Mouse (Mus musculus) bone marrow macrophage, adult 2 months (primary cell): ENCODE data around the gene Gm21083. TPM values are rescaled to one million over a fixed set of nuclear protein-coding genes. Genes with fewer than 3 reads are reported as not detected.
"Not testable (repeated sequence)": the region's sequence is repeated elsewhere in the genome, so short reads cannot be mapped to it uniquely, and the experiment has no call there.

ENCODE experiments used
- H3K27ac ChIP-seq: 2 replicates; pipeline ENCODE4 v1.5.1; 2012; ENCODE audit warnings: low read depth, low read length; ENCODE audit not compliant: insufficient read depth
- H3K4me1 ChIP-seq: 2 replicates; pipeline ENCODE4 v1.6.1; 2012; ENCODE audit warnings: low read length; ENCODE audit not compliant: control insufficient read depth, insufficient read depth
- H3K4me3 ChIP-seq: 2 replicates; pipeline ENCODE4 v1.5.1; 2012; ENCODE audit warnings: mild to moderate bottlenecking, low read length, moderate library complexity; ENCODE audit not compliant: insufficient read depth
- polyA plus RNA-seq: library from polyadenylated mRNA; stranded (reverse); fragments of >200 nt; gene quantifications from 2 replicates; pipeline ENCODE4 v1.2.4, GENCODE M21; 2012; ENCODE audit not compliant: missing spikeins, insufficient read depth, insufficient read length

Gene Gm21083
- not detected in 2 replicates for polyA plus RNA-seq

GRCm38 (mm10) chr5:15577033-15577432 lies at the start of gene Gm21083:
Gene Gm21083, plus strand, starts transcription at chr5:15577333.
- not testable (repeated sequence) for H3K27ac ChIP-seq, H3K4me1 ChIP-seq, H3K4me3 ChIP-seq

DNA sequence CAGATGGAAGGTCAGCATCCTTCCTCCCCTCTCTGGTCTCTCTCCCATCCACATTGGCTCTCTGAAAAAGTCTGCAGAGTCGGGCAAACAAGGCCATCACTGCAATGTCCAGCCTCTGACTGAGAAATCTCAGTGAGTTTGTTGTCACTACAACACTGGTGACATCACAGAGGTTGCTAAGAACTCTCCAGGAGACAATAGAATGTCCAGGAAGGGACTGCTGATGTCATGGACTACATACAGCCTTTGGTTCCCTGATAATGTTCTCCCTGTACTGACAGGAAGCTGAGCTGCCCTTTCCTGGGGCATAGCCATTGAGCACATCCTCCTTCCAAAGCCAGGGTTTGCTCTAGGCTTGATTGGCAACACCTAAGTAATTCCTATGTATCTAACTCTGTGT lies 48.0 kb upstream of the Gm21083 start, which contains the start of gene Gm21190:
TSS of gene Gm21190 (minus strand) at position 101 of the 400 bp plus-strand sequence.
- H3K4me3 ChIP-seq, H3K4me1 ChIP-seq, H3K27ac ChIP-seq: not testable (repeated sequence)

DNA sequence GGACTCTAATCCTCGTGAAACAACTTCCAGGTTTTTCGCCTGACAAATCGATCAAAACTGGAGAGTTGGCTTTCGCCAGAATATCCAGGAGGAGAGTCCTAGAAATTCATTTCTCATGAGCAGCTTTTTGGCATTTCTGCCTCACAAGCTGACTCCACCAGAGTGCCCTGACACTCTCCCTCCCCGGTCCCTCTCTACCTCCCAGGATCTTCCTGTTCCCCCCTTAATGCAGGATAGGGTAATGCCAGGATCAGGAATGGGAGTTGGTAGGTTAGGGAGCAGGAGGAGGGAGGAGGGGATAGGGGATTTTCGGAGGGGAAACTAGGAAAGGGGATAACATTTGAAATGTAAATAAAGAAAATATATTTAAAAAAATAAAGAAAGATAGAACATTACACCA lies 28.5 kb upstream of the Gm21083 start:
- H3K4me1 ChIP-seq, H3K27ac ChIP-seq, H3K4me3 ChIP-seq: not testable (repeated sequence)

DNA sequence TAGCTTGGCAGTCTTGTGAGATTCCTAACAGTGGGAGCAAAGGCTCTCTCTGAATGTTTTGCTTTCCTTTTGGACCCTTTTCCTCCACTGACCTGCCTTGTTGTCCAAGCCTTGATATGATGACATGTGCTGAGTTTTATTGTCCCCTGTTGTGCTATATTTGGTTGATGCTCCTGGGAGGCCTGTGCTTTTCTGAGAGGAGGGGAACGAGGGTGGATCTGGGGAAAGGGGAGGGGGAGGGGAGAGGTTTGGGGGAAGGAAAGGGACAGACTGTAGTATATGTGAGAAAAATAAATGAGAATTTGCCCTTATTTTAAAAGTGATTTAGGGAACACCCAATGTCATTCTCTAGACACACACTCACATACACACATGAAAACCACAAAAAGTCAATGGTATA lies 28.0 kb upstream of the Gm21083 start:
- not testable (repeated sequence) for H3K4me3 ChIP-seq, H3K27ac ChIP-seq, H3K4me1 ChIP-seq

DNA sequence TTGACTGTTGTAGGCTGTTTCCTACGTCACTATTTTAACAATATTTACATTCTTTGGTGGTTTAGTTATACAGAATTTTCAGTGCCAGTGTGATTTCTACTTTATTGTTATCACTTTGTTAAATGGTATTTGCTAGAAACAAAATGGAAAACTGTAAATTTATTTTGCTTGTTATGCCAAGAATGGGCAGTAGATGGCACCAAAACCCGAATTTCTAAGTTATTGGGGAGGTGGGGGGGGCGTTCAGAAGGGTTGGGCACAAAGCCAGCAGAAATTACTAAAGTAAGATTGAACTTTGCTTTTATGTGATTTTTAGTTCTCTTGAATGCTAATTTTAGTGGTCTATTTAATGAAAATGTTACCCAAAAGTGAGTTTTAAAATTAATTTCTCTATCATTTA lies 27.5 kb upstream of the Gm21083 start:
- H3K27ac ChIP-seq, H3K4me3 ChIP-seq, H3K4me1 ChIP-seq: not testable (repeated sequence)

- H3K4me3 ChIP-seq, H3K27ac ChIP-seq, H3K4me1 ChIP-seq: not testable (repeated sequence)
Observed at GRCm38 (mm10) chr5:15558654-15559053, 18.5 kb upstream of the Gm21083 start.

DNA sequence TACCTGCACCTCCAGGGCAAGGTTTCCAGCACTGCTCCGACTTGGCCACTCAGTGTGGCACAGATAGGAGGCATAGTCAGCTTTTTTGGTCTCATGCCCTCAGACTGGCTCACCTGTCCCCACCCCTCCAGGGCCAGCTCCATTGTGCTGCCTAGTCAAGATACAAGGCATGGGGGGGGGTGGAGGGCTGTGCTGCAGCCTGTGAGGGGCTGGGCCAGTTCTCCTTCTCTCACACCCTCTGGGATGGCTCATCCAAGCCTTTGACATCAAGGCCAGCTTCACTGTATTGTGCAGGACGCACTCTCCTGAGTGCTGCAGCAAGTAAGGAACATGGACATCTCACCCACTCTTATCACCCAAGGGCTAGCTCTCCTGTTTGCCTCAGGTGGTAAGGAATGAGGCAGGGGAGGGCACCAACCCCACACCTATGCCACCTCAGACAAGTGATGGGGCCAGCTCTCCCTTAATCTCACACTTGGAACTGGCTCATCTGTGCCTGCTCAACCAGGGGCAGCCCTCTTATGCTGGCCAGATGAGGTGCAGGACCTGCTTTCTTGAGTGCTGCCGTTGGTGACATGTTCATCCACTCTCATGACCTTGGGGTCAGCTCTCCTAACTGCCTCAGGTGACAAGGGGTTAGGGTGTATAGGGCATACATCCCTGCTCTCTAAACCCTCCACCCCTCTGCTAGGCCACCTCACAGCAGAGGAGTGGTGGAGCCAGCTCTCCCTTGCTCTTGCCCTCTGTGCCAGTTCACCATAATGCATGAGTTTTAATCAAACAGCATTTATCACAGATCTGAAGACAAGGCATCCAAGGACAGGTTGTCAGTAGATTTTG lies 15.5 kb upstream of the Gm21083 start:
- not testable (repeated sequence) for H3K27ac ChIP-seq, H3K4me1 ChIP-seq, H3K4me3 ChIP-seq

- not testable (repeated sequence) for H3K4me1 ChIP-seq, H3K27ac ChIP-seq, H3K4me3 ChIP-seq
Observed at GRCm38 (mm10) chr5:15573735-15574134, 3.4 kb upstream of the Gm21083 start.

DNA sequence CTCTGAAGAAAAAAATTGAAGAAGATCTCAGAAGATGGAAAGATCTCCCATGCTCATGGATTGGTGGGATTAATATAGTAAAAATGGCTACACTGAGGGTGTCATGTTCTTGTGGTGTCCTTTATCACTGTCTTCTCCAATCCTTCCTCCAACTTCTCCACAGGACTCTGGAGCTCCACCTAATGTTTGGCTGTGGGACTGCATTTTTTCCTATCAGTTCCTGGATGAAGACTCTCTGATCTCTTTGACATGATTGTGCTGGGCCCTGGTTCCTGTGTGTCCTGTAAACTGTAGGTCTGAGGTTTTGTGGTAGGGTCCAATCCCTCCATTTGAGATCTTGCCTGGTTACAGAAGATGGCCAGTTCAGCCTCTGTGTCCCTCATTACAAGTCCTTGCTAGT lies 9.2 kb downstream of the Gm21083 start:
- not testable (repeated sequence) for H3K4me1 ChIP-seq, H3K27ac ChIP-seq, H3K4me3 ChIP-seq

DNA sequence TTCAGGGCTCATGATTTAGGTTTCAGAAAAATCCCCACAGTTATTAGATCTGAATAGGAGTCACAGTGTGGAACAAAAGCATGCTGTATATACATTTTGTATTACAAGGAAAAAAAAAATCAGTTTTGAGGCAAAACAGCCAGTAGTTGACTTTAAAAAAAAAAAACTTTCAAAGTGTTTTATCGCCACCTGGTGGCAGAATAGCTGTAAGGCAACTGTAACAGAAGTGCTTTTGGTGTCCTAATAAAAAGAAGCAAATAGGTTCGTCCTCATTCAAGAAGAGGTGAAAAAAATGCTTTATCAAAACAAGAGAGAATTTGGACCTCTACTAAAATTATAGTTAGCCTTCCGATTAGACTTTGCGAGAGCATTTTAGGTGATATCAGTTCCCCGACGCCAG lies 11.2 kb downstream of the Gm21083 start:
- H3K4me3 ChIP-seq, H3K4me1 ChIP-seq, H3K27ac ChIP-seq: not testable (repeated sequence)

- not testable (repeated sequence) for H3K4me3 ChIP-seq, H3K27ac ChIP-seq, H3K4me1 ChIP-seq
Observed at GRCm38 (mm10) chr5:15590635-15591034, 13.5 kb downstream of the Gm21083 start.

GRCm38 (mm10) chr5:15591577-15591976 lies 14.4 kb downstream of the Gm21083 start:
- H3K27ac ChIP-seq, H3K4me1 ChIP-seq, H3K4me3 ChIP-seq: not testable (repeated sequence)

GRCm38 (mm10) chr5:15598831-15599230 lies 21.7 kb downstream of the Gm21083 start:
- not testable (repeated sequence) for H3K4me3 ChIP-seq, H3K27ac ChIP-seq, H3K4me1 ChIP-seq

DNA sequence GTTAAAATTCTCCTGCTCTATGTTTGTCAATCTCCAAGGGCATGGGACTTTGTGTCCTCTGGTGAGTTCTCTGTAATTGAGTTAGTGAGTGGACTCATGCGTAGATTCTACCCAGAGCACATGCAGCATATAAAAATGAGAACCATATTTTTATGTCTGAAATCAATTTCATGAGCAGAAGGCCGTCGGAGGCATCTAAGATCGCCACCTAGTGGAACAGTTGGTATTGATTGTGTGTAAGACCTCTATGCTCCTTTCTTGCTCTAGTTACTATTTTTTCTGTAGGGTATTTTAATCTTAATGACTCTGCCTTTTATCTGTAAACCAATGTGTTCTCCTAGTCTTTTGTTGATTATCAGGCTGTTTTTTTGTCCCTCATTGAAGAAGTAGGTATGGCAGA lies 23.2 kb downstream of the Gm21083 start:
- not testable (repeated sequence) for H3K4me1 ChIP-seq, H3K4me3 ChIP-seq, H3K27ac ChIP-seq

GRCm38 (mm10) chr5:15601481-15601880 lies 24.3 kb downstream of the Gm21083 start:
- not testable (repeated sequence) for H3K27ac ChIP-seq, H3K4me1 ChIP-seq, H3K4me3 ChIP-seq

DNA sequence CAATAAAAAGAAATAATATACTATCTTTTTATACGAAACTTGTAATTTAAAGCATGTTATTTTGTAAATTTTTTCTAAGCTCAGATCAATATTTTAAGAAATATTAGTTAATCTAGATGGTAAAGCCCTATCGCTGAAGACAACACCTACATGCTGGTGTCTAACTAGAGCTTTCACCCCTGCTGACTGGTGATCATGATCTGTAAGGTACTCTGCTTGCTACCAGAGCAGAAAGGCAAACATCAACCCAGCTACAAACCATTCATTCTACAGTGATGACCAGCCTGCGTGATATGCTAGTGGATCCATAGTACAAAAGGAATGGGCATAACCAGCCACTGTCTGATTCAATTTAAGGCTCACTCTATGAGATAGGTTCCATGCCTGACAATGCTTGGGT lies 24.8 kb downstream of the Gm21083 start:
- not testable (repeated sequence) for H3K4me1 ChIP-seq, H3K27ac ChIP-seq, H3K4me3 ChIP-seq
